Mouse (Mus musculus): ENCODE measurements around the gene Slc5a4b. TPM values are rescaled to one million over a fixed set of nuclear protein-coding genes. Genes with fewer than 3 reads are reported as not detected.
"Not testable (repeated sequence)": the region's sequence is repeated elsewhere in the genome, so short reads cannot be mapped to it uniquely, and the experiment has no call there.

The Slc5a4b gene
- polyA plus RNA-seq, 1 experiment from 2014 or later = not detected

DNA sequence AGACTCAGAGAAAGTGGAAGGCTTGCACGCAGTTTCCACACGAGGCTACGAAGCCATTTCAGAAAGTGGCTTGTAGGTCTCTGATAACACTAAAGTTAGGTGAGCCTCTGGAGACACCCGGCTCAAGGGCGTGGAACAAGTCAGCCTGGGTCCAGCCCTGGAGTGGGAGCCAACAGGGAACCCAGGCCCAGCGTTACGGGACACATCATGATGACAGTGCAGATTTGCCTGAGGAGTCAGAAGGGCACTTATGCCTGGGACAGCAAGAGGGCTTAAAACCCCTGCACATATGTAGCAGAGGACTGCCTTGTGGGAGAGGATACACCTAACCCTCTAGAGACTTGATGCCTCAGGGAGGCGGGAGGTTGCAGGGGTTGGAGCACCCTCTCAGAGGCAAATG lies 14.2 kb downstream of the Slc5a4b start:
- no peak for TF ChIP-seq EP300 (IDR thresholded peaks at IDR 0.05; ENCODE audit: low read depth)
- no peak for TF ChIP-seq CTCF (IDR thresholded peaks at IDR 0.05; ENCODE audit: low read depth)
- no peak for ATAC-seq
- no peak overlapping the region for H3K4me2 ChIP-seq (ENCODE audit: low read depth, low read length)
- no peaks in the 10 kb centered on the region for H3K9me3 ChIP-seq (ENCODE audit: low read length)
- no peak overlapping the region for H3K9ac ChIP-seq (replicated peaks)
- no peaks in the 10 kb centered on the region for H3K27me3 ChIP-seq (ENCODE audit: insufficient read depth, low read length)
- H3K27ac ChIP-seq (ENCODE audit: low read depth) = no peak overlapping the region
- no peaks in the 10 kb centered on the region for H3K36me3 ChIP-seq (replicated peaks; ENCODE audit: insufficient read depth, low read length)
- no peak for DNase-seq
- 74% methylated on average over 8 of the region's 8 CpGs for WGBS (ENCODE audit: insufficient replicate concordance)
- no peak overlapping the region for H3K4me3 ChIP-seq (ENCODE audit: low read depth, low read length)
- H3K4me1 ChIP-seq (ENCODE audit: insufficient read depth) = no peaks in the 10 kb centered on the region

DNA sequence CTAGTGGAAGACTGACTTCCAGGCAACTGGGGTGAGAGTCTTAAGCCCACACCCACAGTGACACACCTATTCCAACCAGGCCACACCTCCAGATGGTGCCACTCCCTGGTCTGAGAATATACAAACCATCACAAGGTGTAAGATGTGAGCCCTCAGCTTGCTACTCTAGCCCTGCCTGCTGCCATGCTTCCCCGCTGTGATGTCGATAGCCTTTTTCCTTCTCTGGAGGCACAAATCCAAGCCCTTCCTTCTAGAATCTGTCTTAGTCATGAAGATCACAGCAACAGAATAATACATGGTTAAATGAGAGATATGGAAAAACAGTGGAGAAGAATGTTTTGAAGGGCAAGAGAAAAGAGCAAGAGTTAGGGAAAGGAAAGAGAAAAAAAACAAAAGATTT lies 33.8 kb downstream of the Slc5a4b start:
- H3K4me2 ChIP-seq (ENCODE audit: low read depth, low read length); H3K27me3 ChIP-seq (ENCODE audit: insufficient read depth, low read length); H3K4me1 ChIP-seq (ENCODE audit: insufficient read depth); H3K4me3 ChIP-seq (ENCODE audit: low read depth, low read length); DNase-seq; H3K9ac ChIP-seq (replicated peaks); H3K27ac ChIP-seq (ENCODE audit: low read depth); H3K9me3 ChIP-seq (ENCODE audit: low read length); H3K36me3 ChIP-seq (replicated peaks; ENCODE audit: insufficient read depth, low read length); ATAC-seq: not testable (repeated sequence)
- WGBS (ENCODE audit: insufficient replicate concordance) = 86% methylated on average over 2 of the region's 2 CpGs

- not testable (repeated sequence) for H3K4me3 ChIP-seq (ENCODE audit: low read depth, low read length); H3K4me1 ChIP-seq (ENCODE audit: insufficient read depth); H3K9me3 ChIP-seq (ENCODE audit: low read length); ATAC-seq; H3K36me3 ChIP-seq (replicated peaks; ENCODE audit: insufficient read depth, low read length); DNase-seq; H3K27ac ChIP-seq (ENCODE audit: low read depth); H3K4me2 ChIP-seq (ENCODE audit: low read depth, low read length); H3K9ac ChIP-seq (replicated peaks); H3K27me3 ChIP-seq (ENCODE audit: insufficient read depth, low read length)
- WGBS (ENCODE audit: insufficient replicate concordance) = 85% methylated on average over 5 of the region's 5 CpGs
Measured at GRCm38 (mm10) chr10:76072080-76072479, 38.7 kb downstream of the Slc5a4b start.

DNA sequence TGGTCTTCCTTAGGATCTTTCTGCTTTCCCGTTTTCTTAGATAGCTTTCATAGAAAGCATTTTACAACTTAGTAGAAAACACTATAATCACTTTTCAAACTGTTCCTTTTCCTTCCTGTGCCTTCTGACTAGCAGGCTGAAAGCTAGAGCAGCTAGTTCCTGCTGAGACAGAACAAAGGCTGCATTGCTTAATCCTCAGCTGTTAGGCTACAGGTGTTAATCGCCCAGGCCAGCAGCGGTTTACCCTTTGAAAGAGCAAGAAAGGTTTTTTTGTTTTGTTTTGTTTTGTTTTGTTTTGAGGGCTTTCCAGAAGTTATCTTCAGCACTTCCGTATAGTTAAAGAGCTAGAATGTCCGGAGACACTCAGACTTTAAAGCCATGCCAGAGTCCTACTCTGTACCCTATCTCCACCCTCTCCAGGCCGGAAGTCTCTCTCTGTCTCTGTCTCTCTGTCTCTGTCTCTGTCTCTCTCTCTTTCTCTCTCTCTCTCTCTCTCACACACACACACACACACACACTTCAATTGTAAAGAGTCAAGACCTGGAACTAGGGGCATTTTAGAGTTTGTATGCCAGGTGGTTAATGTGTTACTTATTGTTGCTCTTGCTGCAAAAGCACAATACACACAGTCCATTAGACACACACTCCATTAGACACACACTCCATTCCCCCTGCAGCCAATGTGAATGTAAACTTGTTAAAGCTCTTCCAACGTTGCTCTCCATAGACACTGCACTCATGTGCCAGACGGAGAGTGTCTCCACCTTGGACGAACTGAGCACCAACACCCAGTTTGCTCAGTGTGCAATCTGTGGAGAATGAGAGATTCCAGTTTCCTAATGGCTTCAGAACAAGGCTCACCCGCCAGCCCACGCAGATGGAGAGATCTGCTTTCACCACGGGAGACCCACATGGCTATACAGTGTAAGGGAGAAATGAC lies 42.8 kb downstream of the Slc5a4b start:
- Histone ChIP-seq H3K9me3 (ENCODE audit: low read length) (no peaks in the 10 kb centered on the region), H3K9ac (replicated peaks) (no peak overlapping the region), H3K27me3 (ENCODE audit: insufficient read depth, low read length) (no peaks in the 10 kb centered on the region), H3K4me1 (ENCODE audit: insufficient read depth) (peaks cover 2% of the 10 kb centered on the region; the same call in 1 of the 2 replicates), H3K27ac (ENCODE audit: low read depth) (peak overlapping the region; percentile 67), H3K36me3 (replicated peaks; ENCODE audit: insufficient read depth, low read length) (no peaks in the 10 kb centered on the region), H3K4me2 (ENCODE audit: low read depth, low read length) (peak overlapping the region; percentile 48), H3K4me3 (ENCODE audit: low read depth, low read length) (no peak overlapping the region)
- peak; percentile 71 for ATAC-seq
- no peak for DNase-seq
- 29% methylated on average over 12 of the region's 12 CpGs for WGBS (ENCODE audit: insufficient replicate concordance)
- no peak for TF ChIP-seq EP300 (IDR thresholded peaks at IDR 0.05; ENCODE audit: low read depth)
- no peak for TF ChIP-seq CTCF (IDR thresholded peaks at IDR 0.05; ENCODE audit: low read depth)

GRCm38 (mm10) chr10:76062439-76062838 lies 48.3 kb downstream of the Slc5a4b start:
- Histone ChIP-seq H3K4me2 (ENCODE audit: low read depth, low read length) (no peak overlapping the region), H3K27me3 (ENCODE audit: insufficient read depth, low read length) (no peaks in the 10 kb centered on the region), H3K4me3 (ENCODE audit: low read depth, low read length) (no peak overlapping the region), H3K27ac (ENCODE audit: low read depth) (no peak overlapping the region), H3K9me3 (ENCODE audit: low read length) (no peaks in the 10 kb centered on the region), H3K4me1 (ENCODE audit: insufficient read depth) (no peaks in the 10 kb centered on the region), H3K36me3 (replicated peaks; ENCODE audit: insufficient read depth, low read length) (no peaks in the 10 kb centered on the region), H3K9ac (replicated peaks) (no peak overlapping the region)
- 82% methylated on average over 5 of the region's 5 CpGs for WGBS (ENCODE audit: insufficient replicate concordance)
- TF ChIP-seq EP300 (IDR thresholded peaks at IDR 0.05; ENCODE audit: low read depth) (no peak), CTCF (IDR thresholded peaks at IDR 0.05; ENCODE audit: low read depth) (0 out of 2 replicates have a peak, but pooled peaks have one; percentile 16)
- DNase-seq (no peak), ATAC-seq (no peak)

- Histone ChIP-seq H3K4me1 (ENCODE audit: insufficient read depth) (no peaks in the 10 kb centered on the region), H3K9ac (replicated peaks) (no peak overlapping the region), H3K9me3 (ENCODE audit: low read length) (no peaks in the 10 kb centered on the region), H3K27me3 (ENCODE audit: insufficient read depth, low read length) (no peaks in the 10 kb centered on the region), H3K27ac (ENCODE audit: low read depth) (no peak overlapping the region), H3K4me2 (ENCODE audit: low read depth, low read length) (no peak overlapping the region), H3K4me3 (ENCODE audit: low read depth, low read length) (no peak overlapping the region), H3K36me3 (replicated peaks; ENCODE audit: insufficient read depth, low read length) (no peaks in the 10 kb centered on the region)
- TF ChIP-seq EP300 (IDR thresholded peaks at IDR 0.05; ENCODE audit: low read depth) (no peak), CTCF (IDR thresholded peaks at IDR 0.05; ENCODE audit: low read depth) (no peak)
- no peak for DNase-seq
- 86% methylated on average over 11 of the region's 11 CpGs for WGBS (ENCODE audit: insufficient replicate concordance)
- no peak for ATAC-seq
Measured at GRCm38 (mm10) chr10:76051860-76052259, 58.9 kb downstream of the Slc5a4b start.

Data from liver, postnatal 0 days (tissue).